Mouse (Mus musculus) left cerebral cortex, postnatal 4 days (tissue): ENCODE measurements around the gene Neurl4. TPM values are rescaled to one million over a fixed set of nuclear protein-coding genes. Genes with fewer than 3 reads are reported as not detected.
"Not testable (repeated sequence)": the region's sequence is repeated elsewhere in the genome, so short reads cannot be mapped to it uniquely, and the experiment has no call there.

Experiments
- DNase-seq: peaks from one replicate; pipeline ENCODE4 v3.0.0-alpha.2; 2022
- intact Hi-C: fragments of 180-260 bp; cut with DNase I; formaldehyde crosslinking; loops from one replicate; pipeline ENCODE4 v1.15.1; 2025
- total RNA-seq, 2 experiments: library from RNA; stranded (reverse); gene quantifications; 2 replicates each; pipeline ENCODE4 v1.2.3; 2021

Neurl4 gene
- total RNA-seq, 2 experiments from 2014 or later, result 157 to 165 TPM

DNA sequence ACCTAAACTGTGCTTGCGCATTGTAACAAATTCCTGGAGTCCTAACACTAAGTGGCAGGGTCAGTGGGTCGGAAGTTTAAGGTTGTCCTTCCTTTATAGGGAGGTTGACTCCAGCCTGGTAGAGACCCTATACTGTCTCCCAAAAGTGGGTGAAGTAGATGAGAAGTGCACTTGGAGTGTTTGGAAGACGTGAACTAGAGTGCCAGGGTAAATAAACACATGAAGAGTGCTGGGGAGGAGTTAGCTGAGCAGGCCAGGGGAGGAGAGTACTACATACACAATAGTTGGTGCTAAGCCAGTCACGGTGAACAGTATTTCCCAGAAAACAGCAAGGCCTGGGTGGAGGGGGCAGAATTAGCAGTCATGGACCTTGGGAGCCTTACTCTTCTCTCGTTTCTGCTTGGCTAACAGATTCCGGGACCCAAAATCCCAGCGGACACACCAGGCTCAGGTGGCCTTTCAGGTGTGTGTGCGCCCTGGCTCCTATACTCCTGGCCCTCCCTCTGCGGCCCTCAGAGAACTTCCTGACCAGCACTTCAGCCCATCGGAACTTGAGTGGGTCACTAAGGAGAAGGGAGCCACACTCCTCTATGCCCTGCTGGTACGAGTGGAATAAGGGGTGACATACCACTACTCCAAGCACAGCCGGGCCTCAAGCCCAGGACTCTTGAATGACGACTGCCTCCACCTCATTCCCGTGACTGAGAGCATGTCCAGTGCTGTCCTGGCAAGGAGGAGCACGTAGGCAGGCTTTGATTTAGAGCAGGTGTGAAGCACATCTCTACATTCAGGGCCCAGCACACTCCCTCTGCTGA lies 12.1 kb downstream of the Neurl4 start:
- DNase-seq, result no peak
- intact Hi-C loops, result no loop called here

DNA sequence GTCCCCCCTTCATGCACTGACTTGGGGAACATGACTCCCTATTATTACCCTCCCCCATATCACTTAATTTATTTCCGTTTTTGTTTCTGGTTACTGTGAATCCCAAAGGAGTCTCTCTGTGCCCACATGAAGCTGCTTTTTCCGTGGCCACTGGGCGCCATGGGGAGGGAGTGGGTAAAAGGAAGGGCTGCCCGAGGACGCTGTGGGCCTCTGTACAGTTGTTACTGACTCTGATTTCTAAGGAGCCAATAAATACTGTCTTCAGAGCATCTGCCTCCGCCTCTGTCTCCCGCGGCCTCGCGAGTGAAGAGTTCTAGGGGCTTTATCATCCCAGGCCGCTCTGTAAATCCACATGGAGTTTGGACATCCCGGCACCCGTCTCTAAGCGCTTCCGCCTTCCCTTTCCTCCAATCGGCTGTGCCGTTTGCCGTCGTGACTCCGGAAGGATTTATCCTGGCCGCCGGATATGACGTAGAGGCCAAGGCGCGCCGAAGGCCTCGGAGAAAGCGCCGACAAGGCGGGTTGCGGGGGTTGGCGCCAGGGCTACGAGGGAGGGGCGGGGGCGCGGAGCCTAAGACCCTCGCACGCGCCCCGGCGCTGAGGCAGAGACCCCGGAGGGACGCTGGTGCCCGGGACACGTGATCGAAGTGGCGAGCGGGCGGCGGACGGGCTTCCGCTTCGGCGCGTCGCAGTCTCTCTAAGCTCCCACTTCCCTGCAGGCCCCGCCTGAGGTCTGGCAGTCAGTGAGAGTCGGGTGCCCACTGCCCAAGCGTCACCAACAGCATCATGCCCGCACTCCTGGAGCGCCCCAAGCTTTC lies 12.9 kb downstream of the Neurl4 start, which contains the start of gene Gps2:
Gene Gps2 (plus strand): TSS at position 335 of the 818 bp plus-strand sequence.
- intact Hi-C loops, result no loop called here
- peak; percentile 93 for DNase-seq

DNA sequence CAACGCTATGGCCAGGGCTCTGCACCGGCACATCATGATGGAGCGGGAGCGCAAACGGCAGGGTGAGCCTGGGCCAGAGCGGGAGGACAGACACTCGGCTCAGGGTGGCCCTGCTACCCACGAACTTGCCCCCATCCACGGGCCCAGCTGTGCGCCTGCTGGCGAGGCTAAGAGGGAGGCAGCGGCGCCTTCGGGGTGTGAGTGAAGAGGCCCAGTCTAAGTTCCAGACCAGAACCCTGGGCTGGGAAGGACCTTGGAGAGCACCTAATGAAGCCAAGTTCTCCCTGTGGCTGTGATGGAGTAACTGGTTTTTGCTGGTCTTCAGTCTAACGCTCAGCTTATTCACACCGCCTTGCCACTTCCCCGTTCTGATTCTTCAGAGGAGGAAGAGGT lies 13.5 kb downstream of the Neurl4 start:
- no peak for DNase-seq
- intact Hi-C loops, result no loop called here

DNA sequence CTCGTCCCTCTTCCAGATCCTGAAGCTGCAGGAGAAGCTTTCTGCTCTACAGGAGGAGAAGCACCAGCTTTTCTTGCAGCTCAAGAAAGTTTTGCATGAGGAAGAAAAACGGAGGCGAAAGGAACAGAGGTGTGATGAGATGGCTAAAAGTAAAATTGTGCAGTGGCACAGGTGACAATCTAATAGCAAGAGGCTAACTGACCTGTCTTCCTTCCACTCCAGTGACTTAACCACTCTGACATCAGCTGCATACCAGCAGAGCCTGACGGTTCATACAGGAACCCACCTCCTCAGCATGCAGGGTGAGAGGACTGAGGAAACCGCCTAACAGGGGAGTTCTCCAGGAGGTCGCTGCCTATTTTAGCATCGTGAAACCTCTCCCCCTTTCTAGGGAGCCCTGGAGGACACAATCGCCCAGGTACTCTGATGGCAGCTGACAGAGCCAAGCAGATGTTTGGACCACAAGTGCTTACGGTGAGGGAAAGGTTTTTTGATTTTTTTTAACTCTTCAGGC lies 14.1 kb downstream of the Neurl4 start:
- intact Hi-C loops, result no loop called here
- DNase-seq, result no peak

DNA sequence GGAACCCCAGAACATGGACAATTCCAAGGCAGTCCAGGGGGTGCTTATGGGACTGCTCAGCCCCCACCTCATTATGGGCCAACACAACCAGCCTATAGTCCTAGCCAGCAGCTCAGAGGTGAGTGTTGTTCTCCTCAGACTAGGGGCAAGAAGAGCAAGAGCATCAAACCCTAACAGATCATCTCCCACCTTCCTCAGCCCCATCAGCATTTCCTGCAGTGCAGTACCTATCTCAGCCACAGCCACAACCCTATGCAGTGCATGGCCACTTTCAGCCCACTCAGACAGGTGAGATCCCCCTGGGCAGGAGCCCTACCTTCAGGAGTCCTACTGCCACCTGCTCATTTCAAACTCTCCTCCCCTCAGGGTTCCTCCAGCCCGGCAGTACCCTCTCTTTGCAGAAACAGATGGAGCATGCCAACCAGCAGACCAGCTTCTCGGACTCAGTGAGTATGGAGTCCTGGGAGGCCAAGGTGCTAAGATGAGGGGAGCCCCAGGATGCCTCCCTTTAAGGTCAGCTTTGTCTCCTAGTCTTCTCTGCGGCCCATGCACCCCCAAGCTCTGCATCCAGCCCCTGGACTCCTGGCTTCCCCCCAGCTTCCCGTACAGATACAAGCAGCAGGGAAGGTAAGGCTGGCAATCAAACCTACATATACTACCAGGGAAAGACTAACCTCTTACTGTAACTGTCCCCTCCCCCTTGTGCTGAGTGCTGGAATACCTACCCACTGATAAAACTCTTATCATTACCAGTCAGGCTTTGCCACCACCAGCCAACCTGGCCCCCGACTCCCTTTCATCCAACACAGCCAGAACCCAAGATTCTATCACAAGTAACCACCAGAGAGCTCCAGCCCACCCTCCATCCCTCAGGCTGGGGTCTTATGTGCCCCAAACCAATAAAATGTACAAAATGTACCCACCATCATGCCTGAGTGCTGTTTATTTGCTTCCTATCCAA lies 15.1 kb downstream of the Neurl4 start:
- intact Hi-C loops, result no loop called here

DNA sequence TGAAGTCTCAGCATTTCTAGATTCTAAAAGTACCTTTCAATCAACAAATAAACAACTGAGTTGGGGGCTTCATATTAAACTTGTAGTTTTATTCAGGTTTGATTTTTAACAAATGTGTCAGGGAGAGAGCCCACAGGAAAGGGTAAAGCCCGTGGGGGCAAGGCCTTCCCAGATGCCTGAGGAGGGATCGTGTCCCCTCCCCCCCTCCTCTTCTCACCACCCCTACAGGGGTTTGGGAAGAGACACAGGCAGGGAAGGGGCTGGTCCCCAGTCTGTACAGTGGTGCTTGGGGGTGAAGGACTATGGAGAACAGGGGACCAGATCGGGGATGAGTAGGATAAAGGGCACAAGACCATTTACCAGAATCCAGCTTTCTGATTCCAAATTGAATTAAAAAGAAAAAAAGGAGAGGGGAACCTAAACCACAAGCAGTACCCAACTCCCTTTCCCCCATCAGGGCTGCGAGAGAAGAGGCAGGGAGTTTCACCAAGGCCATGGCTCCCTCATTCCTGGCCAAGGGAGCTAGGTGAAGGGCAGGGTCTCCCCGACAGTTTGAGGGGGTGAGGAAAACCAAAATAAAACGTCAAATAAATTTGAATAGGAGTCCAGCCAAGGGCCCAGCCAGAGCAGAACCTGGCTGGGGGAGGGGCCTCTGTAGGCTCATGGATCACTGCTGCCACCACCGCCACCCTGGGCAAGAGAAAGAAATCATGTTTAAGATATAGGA lies 15.9 kb downstream of the Neurl4 start:
- DNase-seq, intact Hi-C loops: not testable (repeated sequence)

More for the DNA sequence above, 15.1 kb downstream of the Neurl4 start:
- DNase-seq, result no peak

DNA sequence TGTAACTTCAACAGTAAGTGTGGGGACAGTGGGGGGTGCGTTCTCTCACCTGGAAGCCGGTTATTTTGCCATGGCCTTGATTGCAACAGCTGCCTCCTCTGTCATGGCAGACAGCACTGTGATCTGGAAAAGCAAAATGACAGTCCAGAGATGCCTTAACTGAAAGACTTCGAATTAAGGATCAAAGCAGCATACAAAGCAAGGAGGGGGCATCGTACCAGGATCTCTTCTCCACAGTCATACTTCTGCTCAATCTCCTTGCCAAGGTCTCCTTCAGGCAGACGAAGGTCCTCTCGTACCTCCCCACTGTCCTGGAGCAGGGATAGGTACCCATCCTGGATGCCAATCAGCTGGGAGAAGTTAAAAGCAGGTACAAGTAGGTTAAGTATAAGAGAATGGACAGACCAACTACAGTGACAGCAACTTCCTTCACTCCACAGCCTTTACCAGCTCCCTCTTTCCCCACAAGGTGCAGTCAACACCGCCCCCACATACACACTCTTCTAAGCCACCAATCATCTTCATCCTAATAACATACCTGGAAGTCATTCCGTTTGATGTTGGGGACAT lies 16.6 kb downstream of the Neurl4 start:
- no peak for DNase-seq
- intact Hi-C loops, result no loop called here

DNA sequence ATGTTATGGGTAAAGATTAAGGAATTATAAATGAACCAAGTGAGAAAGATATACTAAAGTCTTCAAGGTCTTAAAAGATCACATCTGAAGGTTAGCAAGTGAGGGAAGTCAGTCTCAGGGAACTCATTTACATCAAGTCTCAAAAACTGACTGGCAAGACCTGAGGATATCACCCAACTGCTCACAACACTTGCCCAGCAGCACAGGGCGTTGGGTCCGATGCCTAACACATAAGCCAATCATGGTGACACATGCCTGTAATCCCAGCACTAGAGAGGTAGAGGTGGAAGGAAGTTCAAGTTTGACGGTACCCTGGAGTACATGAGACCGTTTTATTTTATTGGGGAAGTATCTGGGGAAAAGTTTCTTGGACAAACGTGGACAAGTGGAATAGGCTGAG lies 17.2 kb downstream of the Neurl4 start:
- intact Hi-C loops, result no loop called here
- DNase-seq, result no peak

DNA sequence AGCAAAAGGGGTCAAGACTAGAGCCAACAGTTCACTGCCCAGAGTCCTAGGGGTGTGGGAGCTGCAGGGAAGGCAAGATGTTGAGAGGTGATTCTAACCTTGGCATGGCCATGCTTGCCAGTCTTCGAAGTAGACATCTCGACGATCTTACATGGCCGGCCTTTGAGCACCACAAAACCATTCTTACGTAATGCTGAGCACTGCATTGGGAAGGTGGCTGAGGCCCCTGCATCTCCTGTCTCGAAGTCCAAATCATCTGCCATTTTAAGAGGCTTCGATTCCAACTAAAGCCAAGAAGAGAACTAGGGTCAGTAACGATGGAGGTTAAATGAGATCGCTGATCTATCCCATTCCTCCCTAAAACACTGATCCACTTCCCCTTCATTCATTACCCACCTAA lies 18.2 kb downstream of the Neurl4 start:
- DNase-seq, result no peak
- intact Hi-C loops, result no loop called here

DNA sequence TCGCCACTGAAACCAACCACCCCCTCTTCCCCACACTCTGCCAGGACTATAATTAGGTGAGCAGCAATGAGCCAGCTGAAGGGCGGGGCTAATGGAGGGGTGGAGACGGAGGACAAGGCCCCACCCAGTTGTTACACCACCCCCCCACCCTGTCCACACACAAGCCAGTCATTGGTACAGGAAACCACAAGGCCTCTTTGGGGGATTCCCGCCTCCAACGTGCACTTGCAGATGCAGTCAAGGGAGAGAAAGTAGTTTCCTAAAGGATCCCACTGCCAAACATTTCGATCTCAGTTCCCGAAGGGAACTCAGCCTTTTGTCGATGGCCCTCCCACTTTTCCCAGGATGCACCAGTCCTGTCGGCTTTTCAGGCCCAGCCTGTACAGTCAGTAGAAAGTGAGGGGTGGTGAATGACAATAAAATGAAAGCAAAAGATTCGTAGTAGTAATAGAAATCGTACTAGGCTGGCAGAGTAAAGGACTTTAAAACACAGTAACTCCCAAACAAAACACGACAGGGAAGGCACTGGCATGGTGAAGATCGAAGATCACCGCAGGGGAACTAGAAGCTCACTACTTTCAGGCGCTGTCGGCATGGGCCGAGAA lies 18.9 kb downstream of the Neurl4 start:
- peak; percentile 68 for DNase-seq
- intact Hi-C loops, result no loop called here

DNA sequence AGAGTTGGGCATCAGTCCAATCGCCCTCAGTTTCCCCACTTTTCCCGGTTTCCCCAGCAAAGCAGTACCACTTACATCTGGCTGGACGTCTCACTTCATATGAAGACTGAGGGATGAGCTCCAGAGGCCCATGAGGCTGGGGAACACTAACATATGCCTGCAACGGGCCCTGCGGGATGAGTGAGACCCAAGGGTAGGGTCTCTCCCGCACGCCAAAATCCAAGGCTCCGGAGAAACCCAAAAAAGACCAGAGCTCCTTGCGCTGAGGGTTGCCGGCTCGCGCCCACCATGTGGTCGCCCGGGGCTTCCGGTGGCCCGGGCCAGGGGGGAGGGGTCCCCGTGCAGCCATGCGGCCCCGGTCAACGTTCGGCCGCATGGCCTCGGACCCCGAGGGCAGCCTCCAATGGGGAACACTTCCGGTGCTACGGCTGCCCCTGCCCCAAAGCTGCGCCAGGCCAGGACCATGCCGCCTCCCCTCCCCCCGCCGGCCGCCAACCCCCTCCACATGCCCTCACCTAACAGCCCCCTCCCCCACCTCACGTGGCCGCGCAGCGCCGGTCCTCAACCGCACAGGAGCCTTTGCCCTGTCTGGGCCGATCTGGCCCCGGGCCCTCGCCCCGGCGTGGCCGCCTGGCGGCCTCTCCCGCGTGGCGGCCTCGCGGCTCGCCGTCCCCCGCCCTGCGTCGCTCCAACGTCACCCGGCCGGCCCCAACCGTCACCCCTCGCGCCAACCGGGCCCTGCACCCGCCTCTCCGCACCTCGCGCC lies 19.6 kb downstream of the Neurl4 start:
- intact Hi-C loops, result no loop called here
- peak; percentile 67 for DNase-seq

DNA sequence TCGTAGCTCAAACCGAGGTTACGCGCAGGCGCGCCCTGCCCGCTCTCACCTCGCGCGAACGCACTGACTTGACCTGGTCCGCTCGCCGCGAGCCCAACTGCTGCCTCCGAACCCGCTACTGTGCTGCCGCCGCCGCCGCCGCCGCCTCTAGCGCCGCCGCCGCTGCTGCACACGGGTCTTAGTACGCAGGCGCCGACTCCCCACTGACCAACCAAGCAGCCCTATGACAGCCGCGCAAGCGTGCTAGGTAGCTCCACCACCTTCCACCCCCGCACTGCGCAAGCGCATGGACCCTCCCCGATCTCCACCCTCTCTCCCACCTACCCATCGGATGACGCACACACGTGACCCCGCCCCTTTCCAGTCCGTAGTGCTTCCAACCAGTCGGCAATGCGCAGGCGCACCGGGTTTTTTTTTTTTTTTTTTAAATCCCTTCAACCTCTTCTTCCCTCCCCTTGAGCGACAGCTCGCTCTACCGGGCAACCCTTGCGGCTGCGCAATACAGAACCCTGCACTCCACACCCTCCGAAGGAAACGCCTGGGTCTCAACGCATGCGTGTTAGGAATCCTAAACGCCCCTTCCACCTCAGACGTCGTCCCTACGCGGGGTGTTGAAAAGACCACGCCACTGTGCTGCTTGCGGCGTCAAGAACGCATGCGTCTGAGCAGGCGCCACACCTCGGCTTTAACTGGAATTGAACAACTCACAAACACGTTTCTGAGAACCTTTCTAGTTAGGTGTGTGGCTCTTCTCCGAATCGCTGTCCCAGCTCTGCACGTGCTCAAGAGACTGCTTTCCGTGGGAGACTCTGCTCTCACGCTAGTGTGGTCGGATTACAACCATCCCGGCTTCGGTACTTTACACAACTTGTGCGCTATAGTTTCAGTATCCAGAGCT lies 20.5 kb downstream of the Neurl4 start, which contains the start of gene Eif5a:
Gene Eif5a (minus strand): TSS at position 845 of the 898 bp plus-strand sequence.
- intact Hi-C loops, result no loop called here
- DNase-seq, result peak; percentile 100

DNA sequence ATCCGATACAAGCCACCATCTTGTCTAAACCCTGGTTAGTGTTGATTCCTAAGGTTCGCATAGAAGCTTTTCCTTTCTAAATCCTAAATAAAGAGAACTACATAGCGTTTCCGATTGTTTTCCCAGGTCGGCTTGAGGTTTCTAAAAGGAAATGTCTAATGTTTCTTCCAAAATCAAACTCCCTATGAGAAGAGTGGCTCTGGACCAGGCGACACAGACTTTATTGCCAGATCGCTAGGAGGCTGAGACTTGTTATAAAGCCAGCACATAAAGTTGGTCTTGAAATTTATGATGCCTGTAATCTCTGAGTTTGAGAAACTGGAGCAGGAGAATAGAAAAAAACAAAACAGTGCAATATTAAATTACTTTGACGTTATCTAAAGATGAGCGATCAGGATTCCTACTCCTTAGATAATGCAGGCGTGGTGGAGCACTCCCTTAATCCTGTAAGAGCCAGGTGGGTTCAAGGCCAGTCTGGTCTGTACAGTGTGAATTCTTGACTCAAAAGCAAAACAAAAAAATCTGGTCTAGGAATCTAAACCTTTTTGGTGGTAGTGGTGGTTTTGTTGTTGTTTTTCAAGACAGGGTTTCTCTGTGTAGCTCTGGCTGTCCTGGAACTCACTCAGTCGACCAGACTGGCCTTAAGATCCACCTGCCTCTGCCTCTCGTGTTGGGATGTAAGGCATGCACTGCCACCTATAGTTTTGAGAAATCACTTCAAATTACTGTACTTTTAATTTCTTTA lies 21.3 kb downstream of the Neurl4 start:
- DNase-seq, result no peak
- intact Hi-C loops, result no loop called here

DNA sequence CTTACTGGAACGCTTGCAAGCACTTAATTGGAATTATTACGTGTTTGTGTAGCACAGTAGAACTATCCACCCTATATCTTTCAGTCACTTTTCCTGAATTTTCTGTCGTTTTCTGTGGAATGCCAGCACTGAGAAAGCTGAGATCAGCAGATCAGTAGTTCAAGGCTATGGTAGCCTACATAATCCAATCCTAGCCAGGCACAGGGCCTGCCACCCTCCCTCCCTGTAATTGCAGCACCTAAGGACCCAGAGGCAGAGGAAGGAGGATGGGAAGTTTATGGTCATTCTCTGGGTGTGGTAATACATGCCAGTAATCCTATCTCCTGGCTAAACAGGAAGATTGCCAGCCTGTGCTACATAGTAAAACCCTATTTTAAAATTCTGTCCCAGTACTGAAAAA lies 21.9 kb downstream of the Neurl4 start:
- intact Hi-C loops, result no loop called here
- DNase-seq, result no peak

DNA sequence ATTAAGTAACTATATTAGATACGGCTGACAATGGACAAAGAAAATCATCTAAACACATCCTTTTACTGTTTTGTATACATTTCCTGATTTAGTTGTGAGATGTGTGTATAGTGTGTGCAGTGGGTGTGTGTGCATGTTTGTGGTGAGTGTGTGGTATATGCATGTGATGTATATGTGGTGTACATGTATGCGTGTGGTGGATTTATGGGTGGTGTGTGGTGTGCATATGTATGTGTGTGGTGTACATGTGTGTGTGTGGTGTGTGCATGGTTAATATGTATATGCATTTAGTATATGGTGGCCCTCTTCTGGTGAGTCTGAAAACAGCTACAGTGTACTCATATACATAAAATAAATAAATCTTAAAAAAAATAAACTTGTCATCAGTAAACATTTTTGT lies 26.6 kb downstream of the Neurl4 start:
- intact Hi-C loops, result no loop called here
- DNase-seq, result no peak

DNA sequence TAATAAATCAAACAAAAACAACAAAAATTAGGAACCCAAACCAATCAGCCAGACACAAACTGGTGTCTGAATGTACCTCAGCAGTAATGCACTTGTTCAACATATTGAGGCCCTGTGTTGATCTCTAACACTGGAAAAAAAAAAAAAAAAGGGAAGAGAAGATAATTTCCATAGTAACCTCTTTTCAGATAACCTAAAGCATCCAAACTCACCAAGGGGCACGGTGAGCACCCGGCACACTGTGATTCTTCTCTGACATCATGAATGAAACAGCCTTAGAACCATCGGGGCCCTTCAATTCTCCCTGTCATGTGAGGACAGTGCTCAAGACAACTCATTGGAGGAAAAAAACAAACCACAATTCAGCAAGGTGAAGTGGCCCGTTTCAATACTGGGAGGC lies 28.8 kb downstream of the Neurl4 start:
- DNase-seq, result no peak
- intact Hi-C loops, result loop anchor here (5.0 to 10.0 kb wide), 2 partner anchors 55 to 283 kb away; partner anchors contain the start of genes Ctdnep1, Elp5 and Slc16a11
